Mouse (Mus musculus) megakaryocyte, adult 5-6 weeks (primary cell): Measurements from ENCODE around the gene Zfp850. TPM values are rescaled to one million over a fixed set of nuclear protein-coding genes. Genes with fewer than 3 reads are reported as not detected.
"Not testable (repeated sequence)": the region's sequence is repeated elsewhere in the genome, so short reads cannot be mapped to it uniquely, and the experiment has no call there.

Experiments used
- ATAC-seq: 2 replicates; pipeline ENCODE4 v1.8.0; 2016; ENCODE audit warnings: mild to moderate bottlenecking, inconsistent platforms; ENCODE audit not compliant: poor library complexity, severe bottlenecking
- total RNA-seq, 2 experiments: library from RNA; stranded (forward) in 1 of 2; stranded (reverse) in 1 of 2; fragments of 153-499, 151-499 nt in 1 of 2; fragments of 221-1000, 200-1000 nt in 1 of 2; gene quantifications; 2 replicates each; pipeline versions ENCODE4 v1.2.3 to v1.2.4; 2015 to 2017

Gene Zfp850
- total RNA-seq (2015) (2.5 and 2.7 TPM in 2 replicates), total RNA-seq (2017) (2.8 and 4.5 TPM in 2 replicates)

GRCm38 (mm10) chr7:28013549-28014444 lies at the start of gene Zfp850:
Gene Zfp850, minus strand, starts transcription at chr7:28014115.
- peak; percentile 97 for ATAC-seq

- ATAC-seq: no peak
Observed at GRCm38 (mm10) chr7:28059972-28060371, 46.1 kb upstream of the Zfp850 start.

GRCm38 (mm10) chr7:28053046-28053930 lies 39.4 kb upstream of the Zfp850 start:
- no peak for ATAC-seq

DNA sequence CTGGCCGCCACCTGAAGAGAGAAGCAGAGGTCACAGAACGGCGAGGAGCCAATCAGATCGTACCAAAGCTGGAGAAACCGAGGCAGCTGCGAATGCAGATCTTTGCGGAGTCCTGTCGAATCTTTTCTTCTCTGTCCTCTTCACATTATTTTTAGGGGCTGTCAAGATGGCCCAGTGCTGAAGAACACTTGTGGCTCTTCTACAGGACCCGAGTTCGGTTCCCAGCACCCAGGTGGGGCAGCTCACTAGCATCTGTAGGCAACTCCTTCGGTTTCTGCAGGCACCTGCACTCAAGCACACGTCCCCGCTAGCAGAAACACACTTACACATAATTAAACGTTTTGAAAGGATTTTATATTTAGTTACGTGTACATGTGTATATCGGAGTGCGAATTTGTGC lies 36.7 kb upstream of the Zfp850 start:
- no peak for ATAC-seq

GRCm38 (mm10) chr7:28049476-28050409 lies 35.8 kb upstream of the Zfp850 start, which contains the start of gene Psmc4:
Gene Psmc4, minus strand, starts transcription at chr7:28050101.
- ATAC-seq: peak; percentile 100

DNA sequence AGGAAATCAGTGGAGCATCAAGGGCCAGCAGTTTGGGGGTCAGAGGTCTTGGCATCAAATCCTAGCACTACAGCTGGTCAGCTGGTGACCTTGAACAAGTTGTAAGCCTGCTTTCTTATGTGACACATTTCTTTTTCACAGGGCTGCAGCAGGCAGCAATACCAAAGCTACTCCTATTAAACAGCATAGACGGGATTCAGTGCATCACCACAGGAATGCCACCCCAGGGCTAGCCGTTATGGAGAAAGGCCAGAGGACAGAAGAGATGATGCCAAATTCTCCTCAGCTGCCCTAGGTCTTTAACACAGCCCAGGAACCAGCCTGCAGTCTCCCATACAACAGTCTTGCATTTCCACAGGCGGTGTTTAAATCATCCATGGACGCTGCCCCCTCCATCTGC lies 30.6 kb upstream of the Zfp850 start:
- no peak for ATAC-seq

GRCm38 (mm10) chr7:28014445-28014810 lies 513 bp upstream of the Zfp850 start:
- ATAC-seq: no peak

DNA sequence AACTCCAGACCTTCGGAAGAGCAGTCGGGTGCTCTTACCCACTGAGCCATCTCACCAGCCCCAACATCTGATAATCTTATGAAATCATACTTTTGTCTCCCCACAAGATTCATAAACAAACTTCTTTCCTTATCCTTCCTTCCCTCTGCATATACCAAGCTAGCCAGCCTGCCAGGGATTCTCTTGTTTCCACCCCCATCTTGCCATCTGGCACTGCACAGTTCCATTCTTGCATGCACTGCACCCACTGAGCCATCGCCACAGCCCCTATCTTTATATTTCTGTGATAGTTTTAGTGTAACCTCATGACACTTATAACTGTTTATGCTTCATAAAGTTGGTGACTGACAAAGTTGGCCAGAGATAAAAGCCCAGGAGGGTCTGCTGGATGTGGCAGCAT lies 3.6 kb downstream of the Zfp850 start:
- ATAC-seq: no peak

- ATAC-seq: no peak
Observed at GRCm38 (mm10) chr7:27982197-27982596, 31.7 kb downstream of the Zfp850 start.

DNA sequence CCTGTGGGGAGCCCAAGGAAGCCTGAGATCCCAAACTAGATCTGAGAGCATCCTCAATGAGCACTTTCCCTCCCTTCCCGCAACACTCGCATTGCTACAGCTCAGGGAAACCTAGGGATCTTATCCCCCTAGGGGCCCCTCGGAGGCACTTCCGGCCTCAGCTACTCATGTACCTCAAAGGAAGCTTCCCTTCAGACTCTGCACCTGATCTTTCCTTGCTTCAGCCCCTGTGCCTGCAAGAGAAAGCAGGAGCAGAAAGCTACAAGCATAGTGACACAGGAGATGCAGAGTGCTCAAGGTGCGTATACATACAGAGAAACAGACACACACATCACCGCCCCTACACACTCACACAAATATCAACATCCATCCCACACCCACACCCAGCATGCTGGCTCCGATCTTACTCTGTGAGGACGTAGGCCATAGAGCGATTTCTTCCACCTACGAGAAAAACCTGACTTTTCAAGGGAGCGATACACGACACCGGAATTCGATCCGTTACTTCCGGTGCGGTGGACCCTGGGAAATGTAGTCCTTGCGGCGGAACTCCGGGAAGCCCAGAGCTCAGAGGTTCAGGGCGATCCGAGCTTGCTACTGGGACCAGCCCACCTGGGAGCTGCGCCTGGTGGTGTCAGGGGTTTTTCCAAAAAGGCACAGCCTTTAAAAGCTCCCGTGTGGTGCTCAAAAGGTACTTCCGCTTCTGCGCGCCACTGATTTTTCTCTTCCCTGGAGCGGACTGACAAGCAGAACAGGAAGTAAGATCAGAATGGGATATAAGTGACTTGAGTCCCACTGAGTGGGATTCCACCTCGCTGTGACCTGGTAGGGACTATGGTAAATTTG lies 35.0 kb downstream of the Zfp850 start, which contains the start of gene Zfp780b:
TSS of gene Zfp780b (minus strand) at position 489 of the 846 bp plus-strand sequence.
- peak; percentile 89 for ATAC-seq

DNA sequence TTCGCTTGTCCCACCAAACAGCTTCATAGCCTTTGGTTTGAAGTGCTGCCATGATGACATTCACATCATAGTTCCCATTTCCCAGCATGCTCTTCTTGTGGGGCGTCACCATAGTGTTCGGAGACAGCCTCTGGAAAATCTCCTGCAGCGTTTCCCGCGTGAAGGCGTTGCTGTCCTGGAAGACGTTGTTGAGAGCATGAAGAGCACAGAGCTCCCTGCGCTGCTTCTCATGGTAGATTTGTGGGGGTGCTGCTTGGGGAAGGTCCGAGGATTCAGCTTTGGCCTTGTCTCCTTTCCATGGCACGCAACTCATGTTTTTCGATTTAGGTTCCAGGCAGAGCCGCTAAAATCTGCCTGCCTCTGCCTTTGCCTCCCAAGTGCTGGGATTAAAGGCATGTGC lies 64.5 kb downstream of the Zfp850 start:
- not testable (repeated sequence) for ATAC-seq

DNA sequence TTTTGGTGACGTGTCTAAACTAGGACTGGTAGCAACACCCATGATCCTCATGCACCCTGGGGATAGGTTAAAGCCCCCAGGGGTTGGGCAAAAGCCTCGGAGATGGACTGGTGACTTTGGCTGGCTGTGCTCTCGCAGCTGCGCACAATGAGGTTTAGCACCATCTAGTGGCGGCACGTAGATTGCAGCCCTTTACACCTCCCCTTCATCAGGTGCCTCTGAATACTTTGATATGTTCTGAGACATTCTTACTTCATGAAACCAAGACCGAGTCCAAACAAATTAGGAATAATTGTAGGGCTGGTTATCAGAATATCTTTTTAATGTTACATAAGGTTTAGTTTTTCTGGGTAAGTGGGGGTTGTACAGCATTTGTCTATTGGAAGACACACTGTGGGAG lies 72.0 kb downstream of the Zfp850 start:
- not testable (repeated sequence) for ATAC-seq

Other genes with a start within 250 kb of the Zfp850 start
- gene Zfp626, start 206.9 kb downstream of the Zfp850 start, total RNA-seq (2015): 5.9 and 6.2 TPM in 2 replicates
- 5.0 and 5.4 TPM in 2 replicates for gene Zfp626, start 206.9 kb downstream of the Zfp850 start, total RNA-seq (2017)
- 2.3 and 3.7 TPM in 2 replicates for gene Zfp59, start 175.5 kb downstream of the Zfp850 start, total RNA-seq (2015)
- 2.3 and 3.7 TPM in 2 replicates for gene Zfp59, start 175.5 kb downstream of the Zfp850 start, total RNA-seq (2017)
- gene Zfp607a, start 156.6 kb downstream of the Zfp850 start, total RNA-seq (2015): 5.4 and 5.8 TPM in 2 replicates
- 9.0 and 10.0 TPM in 2 replicates for gene Zfp607a, start 156.6 kb downstream of the Zfp850 start, total RNA-seq (2017)
- gene Zfp974, start 84.7 kb downstream of the Zfp850 start, total RNA-seq (2015): 4.1 and 4.6 TPM in 2 replicates
- 4.2 and 5.8 TPM in 2 replicates for gene Zfp974, start 84.7 kb downstream of the Zfp850 start, total RNA-seq (2017)
- gene Zfp780b, start 34.9 kb downstream of the Zfp850 start, total RNA-seq (2015): 13.1 and 15.9 TPM in 2 replicates
- gene Zfp780b, start 34.9 kb downstream of the Zfp850 start, total RNA-seq (2017): 10.6 and 14.1 TPM in 2 replicates
- gene Psmc4, start 36.0 kb upstream of the Zfp850 start, total RNA-seq (2015): 103 and 114 TPM in 2 replicates
- 107 and 110 TPM in 2 replicates for gene Psmc4, start 36.0 kb upstream of the Zfp850 start, total RNA-seq (2017)
- gene Fcgbp, start 57.1 kb upstream of the Zfp850 start, total RNA-seq (2015): not detected in 2 replicates
- gene Fcgbp, start 57.1 kb upstream of the Zfp850 start, total RNA-seq (2017): not detected in 2 replicates
- not detected in 2 replicates for gene 9530053A07Rik, start 115.4 kb upstream of the Zfp850 start, total RNA-seq (2015)
- gene 9530053A07Rik, start 115.4 kb upstream of the Zfp850 start, total RNA-seq (2017): 0.04 TPM in 1 of 2 replicates, not detected in the other
- 75.0 and 75.5 TPM in 2 replicates for gene Fbl, start 155.6 kb upstream of the Zfp850 start, total RNA-seq (2015)
- gene Fbl, start 155.6 kb upstream of the Zfp850 start, total RNA-seq (2017): 85.1 and 88.7 TPM in 2 replicates
- gene Dyrk1b, start 165.4 kb upstream of the Zfp850 start, total RNA-seq (2015): 3.0 and 3.5 TPM in 2 replicates
- gene Dyrk1b, start 165.4 kb upstream of the Zfp850 start, total RNA-seq (2017): 2.7 and 5.3 TPM in 2 replicates